Mouse (Mus musculus) frontal cortex, adult (tissue): Measurements from ENCODE around the gene Parn.
A peak's percentile ranks its signal among the peaks of the same experiment; 100 is the strongest.

ENCODE experiments used
- ATAC-seq: cut with Nextera tagmentation; 2 replicates; pipeline ENCODE4 v1.9.2; 2017; ENCODE audit warnings: mild to moderate bottlenecking, moderate library complexity, mixed read lengths; ENCODE audit not compliant: low TSS enrichment

The Parn gene

GRCm38 (mm10) chr16:13621745-13622507 lies 46.0 kb downstream of the Parn start:
- ATAC-seq: no peak

- no peak for ATAC-seq
Measured at GRCm38 (mm10) chr16:13620194-13620593, 47.8 kb downstream of the Parn start.

DNA sequence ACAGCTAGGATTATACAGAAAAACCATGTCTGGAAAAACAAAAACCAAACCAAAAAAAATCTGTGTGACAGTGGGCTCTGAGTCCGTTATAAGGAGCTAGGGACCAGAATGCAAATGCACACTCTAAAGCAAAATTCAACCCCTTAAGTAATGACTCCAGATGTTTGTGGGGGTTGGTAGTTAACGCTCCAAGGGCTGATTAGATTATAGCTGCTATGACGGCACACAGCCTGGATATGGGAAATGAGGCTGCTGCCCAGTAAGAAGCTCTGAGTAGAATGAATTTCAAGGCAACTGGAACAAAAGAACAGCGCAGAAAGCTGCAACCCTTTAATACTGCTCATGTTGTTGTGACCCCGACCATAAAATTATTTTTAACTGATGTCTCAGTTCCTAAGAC lies 52.7 kb downstream of the Parn start:
- ATAC-seq: no peak

DNA sequence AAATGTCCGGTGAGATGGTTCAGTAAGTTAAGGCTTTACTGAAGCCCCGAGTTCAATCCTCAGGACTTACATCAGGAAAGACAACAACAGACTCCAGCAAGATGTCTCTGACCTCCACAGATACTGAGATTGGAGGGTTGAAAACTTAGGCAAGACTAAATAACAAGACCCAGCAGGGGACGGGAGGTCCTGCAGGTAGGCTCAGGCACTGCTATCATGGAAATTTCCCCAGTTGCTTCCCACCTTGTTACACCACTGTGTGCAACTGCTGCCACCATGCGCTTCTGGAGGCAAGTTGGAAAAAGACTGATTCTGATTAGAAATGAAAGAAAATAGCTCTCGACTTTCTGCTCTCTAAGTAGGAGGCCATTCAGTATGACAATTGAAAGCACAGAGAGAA lies 55.4 kb downstream of the Parn start:
- ATAC-seq: no peak

DNA sequence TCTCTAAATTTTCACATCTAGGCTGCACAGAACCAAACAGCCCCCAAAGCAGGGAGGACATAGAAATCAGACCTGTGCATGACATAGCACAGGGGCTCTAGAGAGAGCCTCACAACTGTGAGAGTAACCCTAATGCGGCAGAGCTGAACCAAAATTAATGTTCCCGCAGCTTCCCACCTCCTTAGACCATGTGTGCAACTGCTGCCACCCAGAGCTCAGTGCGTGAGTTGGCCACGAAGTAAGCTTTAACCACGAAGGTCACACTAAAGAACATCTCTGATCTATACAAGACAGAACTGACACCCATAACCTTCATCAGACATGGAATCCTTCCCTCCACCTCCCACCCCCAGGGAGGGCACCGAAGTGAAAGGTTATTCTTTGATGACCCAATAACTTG lies 55.9 kb downstream of the Parn start:
- ATAC-seq: peak; percentile 80; the same call in 1 of the 2 replicates

GRCm38 (mm10) chr16:13611399-13611798 lies 56.6 kb downstream of the Parn start:
- ATAC-seq: no peak

DNA sequence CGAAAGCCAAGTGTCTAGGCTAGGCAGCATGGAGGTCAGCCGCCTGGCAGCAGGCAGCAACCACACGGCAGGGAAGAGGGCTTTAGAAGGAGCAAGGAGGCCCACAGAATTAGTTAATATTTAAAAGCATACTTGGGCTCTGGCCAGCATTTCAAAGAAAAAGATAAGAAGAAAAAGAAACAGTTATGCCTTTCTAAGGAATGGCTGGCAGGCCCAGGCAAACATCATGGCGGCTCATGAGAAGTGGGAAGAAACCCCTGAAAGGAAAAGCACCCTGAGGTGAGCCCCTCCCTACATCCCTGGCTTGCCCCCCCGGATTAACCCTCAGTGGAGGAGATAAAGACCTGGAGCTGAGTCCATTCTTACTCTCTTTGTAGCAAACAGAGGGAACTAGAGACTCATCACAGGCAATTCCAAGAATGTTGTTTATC lies 57.0 kb downstream of the Parn start:
- no peak for ATAC-seq

DNA sequence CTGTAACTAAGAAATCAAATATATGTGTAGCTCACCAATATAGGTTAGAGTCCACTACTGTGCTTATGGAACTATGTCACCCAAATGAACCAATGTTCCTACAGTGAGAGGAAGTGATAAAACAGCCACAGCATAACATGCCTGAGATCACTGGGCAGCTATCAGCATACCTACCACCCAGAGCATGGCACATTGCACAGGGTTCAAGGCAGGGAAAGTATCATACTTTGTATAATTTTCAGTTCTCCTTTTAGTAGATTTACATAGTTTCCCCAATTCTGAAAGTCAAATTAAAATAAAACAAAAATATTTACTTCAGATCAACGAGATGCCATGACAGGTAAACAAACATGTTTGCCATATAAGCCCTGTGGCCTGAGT lies 59.3 kb downstream of the Parn start:
- ATAC-seq: no peak

- ATAC-seq: no peak
Measured at GRCm38 (mm10) chr16:13607987-13608704, 59.8 kb downstream of the Parn start.

DNA sequence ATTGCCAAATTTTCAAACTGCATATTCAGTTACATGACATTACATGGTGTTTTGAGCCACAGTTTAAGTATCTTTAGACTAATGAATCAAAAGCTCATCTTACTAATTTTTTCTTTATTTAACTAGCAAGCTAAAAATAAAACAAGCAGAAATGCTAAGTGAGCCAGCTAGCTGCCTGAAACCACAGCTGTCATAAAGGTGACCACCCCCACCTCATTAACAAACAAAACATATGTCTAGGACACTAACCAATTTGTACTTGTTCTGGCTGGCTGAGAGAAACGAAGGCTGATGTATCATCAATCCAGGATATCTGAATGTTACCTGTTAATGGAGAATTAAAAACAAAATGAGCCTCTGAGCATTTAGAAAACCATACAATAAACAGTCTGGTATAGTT lies 65.2 kb downstream of the Parn start:
- no peak for ATAC-seq

- ATAC-seq: no peak
Measured at GRCm38 (mm10) chr16:13589049-13589408, 78.9 kb downstream of the Parn start.

DNA sequence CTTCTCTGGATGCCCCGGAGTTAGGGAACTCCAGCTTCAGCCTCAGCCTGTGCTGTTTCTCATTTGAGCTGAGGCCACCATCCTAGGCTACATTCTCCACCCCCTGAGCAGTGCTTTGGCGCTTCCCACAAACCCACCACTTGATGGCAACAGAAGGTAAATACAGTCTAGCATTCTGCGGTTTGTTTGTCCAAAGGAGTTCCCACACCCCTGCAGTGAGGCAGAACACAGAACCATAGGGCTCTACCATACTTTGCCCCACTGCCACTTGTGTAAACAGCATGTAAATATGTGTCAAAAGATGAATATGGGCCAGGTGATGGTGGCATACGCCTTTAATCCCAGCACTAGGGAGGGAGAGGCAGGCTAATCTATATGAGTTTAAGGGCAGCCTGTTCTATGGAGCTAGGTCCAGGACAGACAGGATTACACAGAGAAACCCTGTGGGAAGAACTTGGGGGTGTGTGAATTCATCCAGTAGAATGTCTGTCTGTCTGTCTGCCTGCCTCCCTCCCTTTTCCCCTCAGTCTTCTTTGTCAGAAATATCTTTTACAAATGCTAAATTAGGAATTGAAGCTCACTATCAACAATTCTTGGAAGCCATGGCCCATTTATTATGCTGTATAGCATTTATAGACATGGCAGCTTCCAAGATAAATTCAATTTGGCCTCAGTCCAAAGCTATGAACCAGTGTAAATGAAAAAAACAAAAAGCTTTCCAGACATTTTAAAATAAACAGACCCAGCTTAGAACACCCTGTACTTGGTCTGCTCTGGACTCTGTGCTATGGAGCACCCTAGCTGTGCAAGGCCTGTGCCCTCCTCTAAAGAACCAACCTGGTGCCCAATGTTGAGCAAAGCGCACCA lies 79.6 kb downstream of the Parn start:
- ATAC-seq: no peak

- ATAC-seq: peak; percentile 47; the same call in 1 of the 2 replicates
Measured at GRCm38 (mm10) chr16:13585234-13585633, 82.7 kb downstream of the Parn start.

GRCm38 (mm10) chr16:13580784-13581183 lies 87.2 kb downstream of the Parn start:
- ATAC-seq: no peak

DNA sequence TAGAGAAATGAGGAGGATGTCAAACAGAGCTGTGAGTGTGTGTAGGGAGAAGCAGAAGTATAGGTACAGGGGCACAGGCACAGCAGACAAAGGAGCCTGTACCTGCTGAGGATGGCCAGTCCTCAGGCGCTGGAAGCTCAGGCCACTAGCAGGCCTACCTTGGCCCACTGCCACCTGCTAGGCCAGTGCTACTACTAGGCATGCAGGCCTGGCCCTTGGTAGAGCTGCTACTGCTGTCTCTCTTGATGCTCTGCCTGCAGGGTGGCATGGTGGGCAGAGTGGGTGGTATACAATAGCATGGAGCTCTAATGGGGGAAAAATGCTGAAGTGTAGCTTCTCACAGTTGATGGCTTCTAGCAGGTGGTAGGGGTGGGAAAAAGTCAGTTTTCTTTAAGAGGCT lies 88.0 kb downstream of the Parn start:
- no peak for ATAC-seq

DNA sequence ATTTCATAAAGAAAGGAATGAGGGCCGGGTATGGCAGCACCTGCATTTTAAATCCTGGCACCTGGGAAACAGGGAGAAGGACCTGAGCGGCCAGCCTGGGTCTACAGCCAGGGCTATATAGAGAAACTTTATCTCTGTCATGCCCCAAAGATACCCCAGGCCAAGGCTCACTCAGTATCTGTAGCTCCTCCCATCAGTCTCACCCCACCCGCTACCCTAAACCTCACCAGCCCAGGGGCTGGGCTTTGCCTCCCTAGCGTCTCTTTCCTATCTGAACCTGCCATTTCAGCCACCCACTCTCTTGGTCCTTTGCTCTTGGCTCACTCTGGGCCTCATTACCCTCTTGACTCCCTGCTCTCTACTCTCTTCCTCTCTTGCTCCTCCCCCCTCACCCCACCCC lies 92.7 kb downstream of the Parn start:
- no peak for ATAC-seq

DNA sequence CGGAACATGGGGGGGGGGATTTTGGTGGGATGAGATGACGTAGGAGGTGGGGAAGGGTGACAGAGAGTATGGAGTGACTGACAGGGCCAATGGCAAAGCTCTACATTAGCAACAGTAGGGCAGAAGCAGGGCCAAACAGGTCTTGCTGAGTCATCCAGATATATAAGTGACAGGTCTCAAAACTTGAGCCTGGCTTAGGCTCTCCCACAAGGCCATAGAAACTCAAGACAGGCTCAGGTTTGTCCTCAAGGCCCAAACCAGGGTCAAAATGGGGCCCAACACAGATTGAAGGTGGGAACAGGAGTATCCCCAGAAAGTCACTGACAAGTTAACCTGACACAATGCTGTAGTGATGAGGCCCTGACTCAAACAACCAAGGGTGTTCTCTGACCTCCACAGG lies 99.7 kb downstream of the Parn start:
- ATAC-seq: no peak

DNA sequence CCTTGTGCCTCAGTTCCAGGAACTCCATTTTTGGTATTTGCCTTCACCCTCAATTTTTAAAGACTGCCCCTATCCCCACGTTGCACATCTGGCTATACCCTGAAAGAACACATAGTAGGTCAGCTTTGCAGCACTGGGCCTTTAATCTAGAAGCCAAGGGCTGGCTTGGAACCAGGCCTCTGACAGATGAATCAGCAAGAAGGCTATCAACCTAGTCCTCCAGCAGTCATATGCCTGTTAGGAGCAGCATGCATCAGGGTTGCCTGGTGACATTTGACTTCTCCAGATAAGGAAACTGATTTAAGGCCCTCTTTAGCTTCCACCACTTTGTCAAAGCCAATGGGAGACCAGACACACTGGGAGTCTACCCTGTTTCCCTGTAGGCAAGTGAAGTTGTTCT lies 100.4 kb downstream of the Parn start:
- ATAC-seq: no peak

- ATAC-seq: no peak
Measured at GRCm38 (mm10) chr16:13566351-13566750, 101.6 kb downstream of the Parn start.

DNA sequence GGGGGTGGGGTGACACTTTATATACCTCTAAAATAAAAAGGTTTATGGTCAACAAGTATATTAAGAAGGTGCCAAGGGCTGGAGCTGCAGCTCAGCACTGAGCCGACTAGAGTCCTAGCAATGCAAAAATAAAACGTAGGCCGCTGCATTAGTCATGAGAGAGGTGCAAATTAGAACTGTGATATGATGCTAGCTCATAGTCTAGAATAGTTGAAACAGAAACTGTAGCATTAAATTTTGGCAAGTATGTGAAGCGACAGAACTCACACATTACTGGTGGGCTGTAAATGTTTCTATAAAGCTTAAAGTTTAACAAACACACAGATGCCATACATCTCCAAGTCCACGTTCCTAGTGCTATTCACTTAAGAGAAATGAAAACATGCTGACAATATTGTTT lies 102.7 kb downstream of the Parn start:
- ATAC-seq: peak; percentile 96

GRCm38 (mm10) chr16:13557784-13558183 lies 110.2 kb downstream of the Parn start:
- ATAC-seq: no peak

DNA sequence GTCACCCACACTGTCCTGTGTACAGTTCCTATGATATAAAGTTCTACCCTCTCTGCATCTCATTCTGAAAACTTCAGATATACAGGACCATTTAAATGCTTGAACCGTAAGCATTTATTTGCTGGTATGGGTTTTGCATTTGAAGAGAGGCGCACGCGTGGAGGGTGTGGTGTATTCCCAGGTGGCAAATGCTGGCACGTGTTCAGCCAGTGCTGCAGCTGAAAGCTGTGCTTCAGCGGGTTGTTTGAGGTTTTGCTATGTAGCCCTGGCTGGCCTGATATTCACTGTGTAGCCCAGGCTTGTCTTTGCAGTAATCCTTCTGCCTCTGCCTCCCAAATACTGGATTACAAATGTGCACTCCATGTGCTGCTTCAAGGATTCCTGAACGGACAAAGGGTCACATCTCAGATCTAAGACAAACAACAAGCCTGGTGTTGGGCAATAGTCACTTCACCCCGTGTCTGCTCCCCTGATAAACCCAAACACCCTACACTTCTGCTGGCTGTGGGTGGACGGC lies 111.0 kb downstream of the Parn start:
- peak; percentile 41; the same call in 1 of the 2 replicates for ATAC-seq
